Mouse (Mus musculus) frontal cortex, postnatal 25 days (tissue): ENCODE data around the gene Arhgap44.

Experiments
- DNase-seq, 2 experiments: peaks; one replicate each; pipeline ENCODE4 v3.0.0; 2022; ENCODE audit warnings: low spot score in 2 of 2

Gene Arhgap44

GRCm38 (mm10) chr11:65162767-65163120 lies at the start of gene Arhgap44:
Gene Arhgap44 (minus strand): TSS chr11:65162961.
- DNase-seq, result peak; percentile 48 to 62

- DNase-seq, result no peak
Observed at GRCm38 (mm10) chr11:65211701-65212100, 48.9 kb upstream of the Arhgap44 start.

GRCm38 (mm10) chr11:65209441-65209840 lies 46.7 kb upstream of the Arhgap44 start:
- no peak for DNase-seq

GRCm38 (mm10) chr11:65205306-65205705 lies 42.5 kb upstream of the Arhgap44 start:
- DNase-seq, result no peak

GRCm38 (mm10) chr11:65204651-65205050 lies 41.9 kb upstream of the Arhgap44 start:
- no peak for DNase-seq

GRCm38 (mm10) chr11:65203020-65203419 lies 40.3 kb upstream of the Arhgap44 start:
- DNase-seq, result no peak

GRCm38 (mm10) chr11:65202236-65202635 lies 39.5 kb upstream of the Arhgap44 start:
- DNase-seq, result no peak

- DNase-seq, result no peak
Observed at GRCm38 (mm10) chr11:65198026-65198425, 35.3 kb upstream of the Arhgap44 start.

GRCm38 (mm10) chr11:65197280-65197679 lies 34.5 kb upstream of the Arhgap44 start:
- peak; percentile 43 to 82 for DNase-seq

- DNase-seq, result no peak
Observed at GRCm38 (mm10) chr11:65186974-65187373, 24.2 kb upstream of the Arhgap44 start.

GRCm38 (mm10) chr11:65185114-65185513 lies 22.4 kb upstream of the Arhgap44 start:
- DNase-seq, result no peak

- DNase-seq, result no peak
Observed at GRCm38 (mm10) chr11:65170121-65170750, 7.5 kb upstream of the Arhgap44 start.

- DNase-seq, result peak; percentile 20 to 37
Observed at GRCm38 (mm10) chr11:65161881-65162766, 637 bp downstream of the Arhgap44 start.

GRCm38 (mm10) chr11:65160991-65161880 lies 1.5 kb downstream of the Arhgap44 start:
- no peak for DNase-seq

GRCm38 (mm10) chr11:65159791-65160190 lies 3.0 kb downstream of the Arhgap44 start, which contains the start of gene 1700086D15Rik:
Gene 1700086D15Rik (minus strand): TSS chr11:65159891.
- DNase-seq, result no peak

- DNase-seq, result no peak
Observed at GRCm38 (mm10) chr11:65158658-65158990, 4.1 kb downstream of the Arhgap44 start.

- DNase-seq, result no peak
Observed at GRCm38 (mm10) chr11:65157966-65158657, 4.6 kb downstream of the Arhgap44 start.

- no peak for DNase-seq
Observed at GRCm38 (mm10) chr11:65153006-65153405, 9.8 kb downstream of the Arhgap44 start.

GRCm38 (mm10) chr11:65148441-65148840 lies 14.3 kb downstream of the Arhgap44 start:
- DNase-seq, result no peak

GRCm38 (mm10) chr11:65142838-65143417 lies 19.8 kb downstream of the Arhgap44 start:
- no peak for DNase-seq

- DNase-seq, result no peak
Observed at GRCm38 (mm10) chr11:65139030-65139429, 23.7 kb downstream of the Arhgap44 start.
